Mouse (Mus musculus): ENCODE measurements around the gene Foxs1. TPM values are rescaled to one million over a fixed set of nuclear protein-coding genes. Genes with fewer than 3 reads are reported as not detected.

Gene Foxs1
- polyA plus RNA-seq, 1 experiment: 1.3 TPM

- no peak overlapping the region for H3K4me3 ChIP-seq (ENCODE audit: low read depth, low read length)
- 80% methylated on average over 3 of the region's 3 CpGs for WGBS
- TF ChIP-seq CTCF (IDR thresholded peaks at IDR 0.05; ENCODE audit: extremely low read depth, insufficient read length, insufficient replicate concordance, low read depth, low read length) (no peak), POLR2A (IDR thresholded peaks at IDR 0.05; ENCODE audit: low read depth, low read length) (no peak)
- H3K36me3 ChIP-seq (ENCODE audit: control insufficient read depth, insufficient read depth, low read length): no peaks in the 10 kb centered on the region
- no peak overlapping the region for H3K27ac ChIP-seq (ENCODE audit: insufficient read depth, low read depth, low read length)
- no peaks in the 10 kb centered on the region for H3K27me3 ChIP-seq (ENCODE audit: control insufficient read depth, insufficient read depth, low read length)
- no peaks in the 10 kb centered on the region for H3K4me1 ChIP-seq (ENCODE audit: control insufficient read depth, insufficient read depth, insufficient read length, low read length)
These were observed 9.4 kb downstream of the Foxs1 start for GRCm38 (mm10) chr2:152923621-152924020.

DNA sequence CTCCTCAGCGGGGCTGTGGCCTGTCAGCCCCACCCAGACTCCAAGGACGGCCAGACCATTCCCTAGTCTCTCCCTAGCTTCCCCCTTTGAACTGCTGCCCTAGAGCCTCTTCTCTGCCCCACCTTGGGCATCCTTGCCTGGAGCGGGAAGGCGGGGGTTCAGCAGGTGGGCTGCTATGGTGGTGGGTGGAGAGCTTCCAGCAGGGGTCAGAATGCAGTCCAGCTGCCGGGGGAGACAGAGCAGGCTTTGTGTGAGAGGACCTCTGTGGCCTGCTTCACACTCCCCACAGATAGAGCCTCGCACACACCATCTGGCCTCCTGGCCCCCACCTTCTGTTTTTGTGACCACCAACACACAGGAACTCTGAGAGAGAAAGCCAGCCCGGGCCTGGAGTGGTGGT lies 10.6 kb downstream of the Foxs1 start:
- no peaks in the 10 kb centered on the region for H3K27me3 ChIP-seq (ENCODE audit: control insufficient read depth, insufficient read depth, low read length)
- no peak overlapping the region for H3K27ac ChIP-seq (ENCODE audit: insufficient read depth, low read depth, low read length)
- TF ChIP-seq CTCF (IDR thresholded peaks at IDR 0.05; ENCODE audit: extremely low read depth, insufficient read length, insufficient replicate concordance, low read depth, low read length): no peak
- TF ChIP-seq POLR2A (IDR thresholded peaks at IDR 0.05; ENCODE audit: low read depth, low read length): no peak
- H3K4me3 ChIP-seq (ENCODE audit: low read depth, low read length): no peak overlapping the region
- 53% methylated on average over 7 of the region's 7 CpGs for WGBS
- H3K36me3 ChIP-seq (ENCODE audit: control insufficient read depth, insufficient read depth, low read length): no peaks in the 10 kb centered on the region
- no peaks in the 10 kb centered on the region for H3K4me1 ChIP-seq (ENCODE audit: control insufficient read depth, insufficient read depth, insufficient read length, low read length)

GRCm38 (mm10) chr2:152917671-152918070 lies 15.3 kb downstream of the Foxs1 start:
- Histone ChIP-seq H3K27ac (ENCODE audit: insufficient read depth, low read depth, low read length) (no peak overlapping the region), H3K4me3 (ENCODE audit: low read depth, low read length) (no peak overlapping the region), H3K36me3 (ENCODE audit: control insufficient read depth, insufficient read depth, low read length) (no peaks in the 10 kb centered on the region), H3K27me3 (ENCODE audit: control insufficient read depth, insufficient read depth, low read length) (peaks cover 8% of the 10 kb centered on the region; the same call in 1 of the 2 replicates), H3K4me1 (ENCODE audit: control insufficient read depth, insufficient read depth, insufficient read length, low read length) (no peaks in the 10 kb centered on the region)
- WGBS: 54% methylated on average over 9 of the region's 9 CpGs
- TF ChIP-seq CTCF (IDR thresholded peaks at IDR 0.05; ENCODE audit: extremely low read depth, insufficient read length, insufficient replicate concordance, low read depth, low read length): no peak
- no peak for TF ChIP-seq POLR2A (IDR thresholded peaks at IDR 0.05; ENCODE audit: low read depth, low read length)

DNA sequence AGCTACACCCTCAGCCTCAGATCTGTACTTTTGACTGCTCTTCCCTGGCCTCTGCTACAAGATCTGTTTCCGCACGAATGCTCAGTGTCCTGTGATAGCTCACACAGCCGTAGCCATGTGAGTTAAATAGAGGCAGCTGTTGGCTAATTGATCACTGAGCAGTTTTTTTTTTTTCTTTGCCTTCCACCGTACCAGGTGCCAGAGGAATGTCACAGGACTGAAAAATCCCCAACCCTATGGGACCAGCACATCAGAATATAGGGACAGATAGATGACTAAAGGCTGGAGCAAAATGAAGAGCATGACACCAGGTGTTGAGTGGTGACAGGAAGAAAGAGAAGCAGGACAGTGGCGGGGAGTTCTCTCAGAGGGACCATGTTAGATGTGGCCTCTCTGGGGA lies 16.9 kb downstream of the Foxs1 start:
- TF ChIP-seq POLR2A (IDR thresholded peaks at IDR 0.05; ENCODE audit: low read depth, low read length): no peak
- TF ChIP-seq CTCF (IDR thresholded peaks at IDR 0.05; ENCODE audit: extremely low read depth, insufficient read length, insufficient replicate concordance, low read depth, low read length): no peak
- no peak overlapping the region for H3K4me3 ChIP-seq (ENCODE audit: low read depth, low read length)
- WGBS: 59% methylated on average over 5 of the region's 5 CpGs
- no peak overlapping the region for H3K27ac ChIP-seq (ENCODE audit: insufficient read depth, low read depth, low read length)
- no peaks in the 10 kb centered on the region for H3K4me1 ChIP-seq (ENCODE audit: control insufficient read depth, insufficient read depth, insufficient read length, low read length)
- no peaks in the 10 kb centered on the region for H3K36me3 ChIP-seq (ENCODE audit: control insufficient read depth, insufficient read depth, low read length)
- H3K27me3 ChIP-seq (ENCODE audit: control insufficient read depth, insufficient read depth, low read length): peaks cover 8% of the 10 kb centered on the region; the same call in 1 of the 2 replicates

- H3K27me3 ChIP-seq (ENCODE audit: control insufficient read depth, insufficient read depth, low read length): peaks cover 8% of the 10 kb centered on the region; the same call in 1 of the 2 replicates
- no peaks in the 10 kb centered on the region for H3K36me3 ChIP-seq (ENCODE audit: control insufficient read depth, insufficient read depth, low read length)
- TF ChIP-seq POLR2A (IDR thresholded peaks at IDR 0.05; ENCODE audit: low read depth, low read length) (no peak), CTCF (IDR thresholded peaks at IDR 0.05; ENCODE audit: extremely low read depth, insufficient read length, insufficient replicate concordance, low read depth, low read length) (no peak)
- no peak overlapping the region for H3K4me3 ChIP-seq (ENCODE audit: low read depth, low read length)
- no peaks in the 10 kb centered on the region for H3K4me1 ChIP-seq (ENCODE audit: control insufficient read depth, insufficient read depth, insufficient read length, low read length)
- no peak overlapping the region for H3K27ac ChIP-seq (ENCODE audit: insufficient read depth, low read depth, low read length)
- WGBS: 49% methylated on average over 4 of the region's 4 CpGs
These were observed 17.6 kb downstream of the Foxs1 start for GRCm38 (mm10) chr2:152915453-152915852.

DNA sequence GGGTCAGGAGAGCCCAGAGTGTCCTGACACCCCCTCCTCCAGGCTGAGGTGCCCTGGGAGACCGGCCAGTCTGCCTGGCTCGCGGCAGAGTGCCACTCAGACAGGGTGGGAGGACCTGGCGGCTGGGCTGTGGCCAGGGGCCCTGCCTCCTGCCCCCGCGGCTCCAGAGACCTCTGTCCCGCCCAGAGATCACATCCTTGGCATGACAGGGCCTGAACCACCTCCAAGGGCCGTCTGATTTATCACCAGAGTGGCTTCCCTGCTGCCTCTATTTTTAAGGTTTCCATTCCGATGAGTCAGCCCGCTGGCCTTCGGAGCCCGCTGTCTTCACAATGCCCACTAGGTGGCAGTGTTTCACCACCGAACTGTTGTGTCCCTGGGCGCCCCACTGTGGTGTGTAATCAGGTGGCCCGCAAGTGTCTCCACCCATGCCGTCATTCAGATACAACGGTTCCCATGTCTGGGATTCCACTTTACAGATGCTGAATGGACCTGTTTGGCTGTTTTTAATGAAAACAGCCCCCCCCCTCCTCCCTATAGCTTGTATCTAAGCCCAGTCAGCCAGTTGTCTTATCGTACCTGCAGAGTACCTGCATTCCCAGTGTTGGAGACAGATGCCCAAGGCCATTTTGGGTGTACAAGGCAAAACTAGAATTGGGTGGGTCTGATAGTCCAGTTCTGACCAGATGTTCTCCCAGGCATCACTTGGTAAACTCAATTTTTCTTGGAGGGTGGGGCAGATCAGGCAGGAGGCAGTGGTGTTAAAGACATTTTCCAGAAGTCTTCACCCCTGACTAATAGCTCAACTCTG lies 18.5 kb downstream of the Foxs1 start:
- Histone ChIP-seq H3K4me1 (ENCODE audit: control insufficient read depth, insufficient read depth, insufficient read length, low read length) (no peaks in the 10 kb centered on the region), H3K27ac (ENCODE audit: insufficient read depth, low read depth, low read length) (no peak overlapping the region), H3K27me3 (ENCODE audit: control insufficient read depth, insufficient read depth, low read length) (peaks cover 8% of the 10 kb centered on the region; the same call in 1 of the 2 replicates), H3K36me3 (ENCODE audit: control insufficient read depth, insufficient read depth, low read length) (no peaks in the 10 kb centered on the region), H3K4me3 (ENCODE audit: low read depth, low read length) (no peak overlapping the region)
- 2% methylated on average over 18 of the region's 18 CpGs for WGBS
- TF ChIP-seq CTCF (IDR thresholded peaks at IDR 0.05; ENCODE audit: extremely low read depth, insufficient read length, insufficient replicate concordance, low read depth, low read length): peak; percentile 94
- no peak for TF ChIP-seq POLR2A (IDR thresholded peaks at IDR 0.05; ENCODE audit: low read depth, low read length)

DNA sequence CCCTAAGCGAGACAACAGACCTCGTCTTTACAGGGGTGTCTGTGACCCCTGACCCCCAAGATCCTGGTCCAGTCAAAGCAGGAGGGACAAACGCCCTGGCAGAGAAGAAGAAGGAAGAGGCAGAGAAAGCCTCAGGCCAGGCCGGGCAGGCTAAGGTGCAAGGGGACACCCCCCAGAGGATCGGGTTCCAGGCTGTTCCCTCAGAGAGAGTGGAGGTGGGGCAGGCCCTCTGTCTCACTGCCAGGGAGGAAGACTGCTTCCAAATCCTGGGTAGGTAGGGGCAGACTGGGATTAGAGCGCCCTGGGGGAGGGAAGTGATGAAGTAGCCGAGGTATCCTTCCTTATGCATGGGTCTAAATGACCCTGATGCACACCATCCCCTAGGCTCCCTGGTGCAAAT lies 19.5 kb downstream of the Foxs1 start:
- no peaks in the 10 kb centered on the region for H3K4me1 ChIP-seq (ENCODE audit: control insufficient read depth, insufficient read depth, insufficient read length, low read length)
- no peaks in the 10 kb centered on the region for H3K36me3 ChIP-seq (ENCODE audit: control insufficient read depth, insufficient read depth, low read length)
- TF ChIP-seq POLR2A (IDR thresholded peaks at IDR 0.05; ENCODE audit: low read depth, low read length): no peak
- no peak for TF ChIP-seq CTCF (IDR thresholded peaks at IDR 0.05; ENCODE audit: extremely low read depth, insufficient read length, insufficient replicate concordance, low read depth, low read length)
- no peak overlapping the region for H3K27ac ChIP-seq (ENCODE audit: insufficient read depth, low read depth, low read length)
- 39% methylated on average over 7 of the region's 7 CpGs for WGBS
- H3K4me3 ChIP-seq (ENCODE audit: low read depth, low read length): no peak overlapping the region
- peaks cover 8% of the 10 kb centered on the region; the same call in 1 of the 2 replicates for H3K27me3 ChIP-seq (ENCODE audit: control insufficient read depth, insufficient read depth, low read length)

All from small intestine, adult 2 months (tissue).